In genomic region chr13:73996456-73996855, GRCm38 (mm10) we compare ENCODE assay signal across 51 mouse cellular contexts. TPM values are rescaled to one million over a fixed set of nuclear protein-coding genes. Genes with fewer than 3 reads are reported as not detected.
"Had no signal": no experiment of that assay in that cellular context is flagged by ENCODE, and none has a peak within 500 bp of the region (broad histone marks: within the 10 kb centered on the region; RNA-seq: fewer than 3 reads in every experiment).

No protein-coding gene starts in this region.

- DNase-seq: heart, postnatal 10 days; heart, postnatal 14 days; heart, postnatal 36 days; heart, postnatal 4 days; kidney, adult 11 months; kidney, adult 18-20 months; kidney, adult 2 months; kidney, adult 8-10 months; kidney, adult 9 months; kidney, postnatal 10 days; kidney, postnatal 14 days; kidney, postnatal 25 days; kidney, postnatal 36 days; kidney, postnatal 4 days; layer of hippocampus, adult 9-11 months; layer of hippocampus, postnatal 36 days had no signal

- H3K27me3 ChIP-seq: heart, embryonic 12.5 days; hindbrain, embryonic 12.5 days; hindbrain, embryonic 15.5 days; intestine, embryonic 15.5 days had no signal

- ATAC-seq: hindbrain, embryonic 16.5 days; hindbrain, postnatal 0 days; inflammation-experienced regulatory T-cells, adult 6 months; intestine, embryonic 15.5 days; intestine, embryonic 16.5 days; intestine, postnatal 0 days had no signal

- H3K9me3 ChIP-seq: heart, embryonic 10.5 days; heart, embryonic 12.5 days; heart, embryonic 13.5 days; heart, embryonic 15.5 days; hindbrain, embryonic 10.5 days; hindbrain, embryonic 12.5 days; hindbrain, embryonic 13.5 days; hindbrain, embryonic 15.5 days; intestine, embryonic 15.5 days; kidney, embryonic 15.5 days had no signal

- H3K9ac ChIP-seq: heart, embryonic 12.5 days; heart, embryonic 13.5 days; heart, embryonic 15.5 days; hindbrain, embryonic 12.5 days; hindbrain, embryonic 13.5 days; hindbrain, embryonic 15.5 days; intestine, embryonic 15.5 days; kidney, embryonic 15.5 days had no signal

- H3K4me1 ChIP-seq: heart, embryonic 12.5 days; heart, embryonic 13.5 days; heart, embryonic 15.5 days; hindbrain, embryonic 10.5 days; hindbrain, embryonic 12.5 days; hindbrain, embryonic 13.5 days; hindbrain, embryonic 15.5 days; intestine, embryonic 15.5 days; kidney, embryonic 15.5 days had no signal

- H3K27ac ChIP-seq: heart, embryonic 10.5 days; heart, embryonic 13.5 days; heart, embryonic 15.5 days; hindbrain, embryonic 10.5 days; hindbrain, embryonic 12.5 days; hindbrain, embryonic 13.5 days; hindbrain, embryonic 15.5 days; hindbrain, postnatal 0 days; intestine, embryonic 15.5 days; kidney, embryonic 15.5 days; kidney, postnatal 0 days; layer of hippocampus, adult 2 months; left cerebral cortex, adult 2 months had no signal

- H3K4me2 ChIP-seq: heart, embryonic 11.5 days; heart, embryonic 12.5 days; heart, embryonic 13.5 days; heart, embryonic 15.5 days; hindbrain, embryonic 12.5 days; hindbrain, embryonic 13.5 days; hindbrain, embryonic 15.5 days; intestine, embryonic 15.5 days; kidney, embryonic 15.5 days had no signal

- H3K4me3 ChIP-seq: heart, embryonic 10.5 days; heart, embryonic 12.5 days; heart, embryonic 13.5 days; heart, embryonic 15.5 days; hindbrain, embryonic 10.5 days; hindbrain, embryonic 12.5 days; hindbrain, embryonic 13.5 days; hindbrain, embryonic 15.5 days; intestine, embryonic 15.5 days; kidney, embryonic 15.5 days; layer of hippocampus, adult 2 months; left cerebral cortex, adult 2 months had no signal

- H3K36me3 ChIP-seq: heart, embryonic 10.5 days; heart, embryonic 12.5 days; heart, embryonic 13.5 days; heart, embryonic 15.5 days; hindbrain, embryonic 10.5 days; hindbrain, embryonic 12.5 days; hindbrain, embryonic 13.5 days; hindbrain, embryonic 15.5 days; intestine, embryonic 15.5 days; kidney, embryonic 15.5 days had no signal

RNA-seq across cellular contexts. Expression of gene Tppp, which starts 12.8 kb away (rescaled TPM):
- total RNA-seq: hematopoietic stem cell, adult 5-6 weeks had no signal

RNA-seq across cellular contexts. Expression of gene Zdhhc11, which starts 32.8 kb away (rescaled TPM):
- total RNA-seq: heart, postnatal 10 days; heart, postnatal 14 days; heart, postnatal 25 days; heart, postnatal 36 days; heart, postnatal 4 days; hematopoietic stem cell, adult 5-6 weeks; hindbrain, postnatal 0 days; layer of hippocampus, adult 2 months; layer of hippocampus, adult 8-10 months; layer of hippocampus, postnatal 10 days; layer of hippocampus, postnatal 14 days; layer of hippocampus, postnatal 25 days; layer of hippocampus, postnatal 36 days; left cerebral cortex, adult 18-20 months; left cerebral cortex, adult 2 months; left cerebral cortex, adult 8-10 months had no signal
- polyA plus RNA-seq: heart, embryonic 10.5 days; heart, embryonic 11.5 days; heart, embryonic 12.5 days; heart, embryonic 13.5 days; heart, embryonic 14.5 days; heart, embryonic 15.5 days; heart, embryonic 16.5 days; heart, postnatal 0 days; hindbrain, embryonic 10.5 days; hindbrain, embryonic 11.5 days; hindbrain, embryonic 12.5 days; hindbrain, embryonic 13.5 days; hindbrain, embryonic 15.5 days; hindbrain, embryonic 16.5 days; hindbrain, postnatal 0 days; inflammation-experienced regulatory T-cells, adult 6 months; intestine, embryonic 14.5 days; intestine, embryonic 15.5 days; intestine, embryonic 16.5 days; intestine, postnatal 0 days; kidney, adult 2 months; kidney, embryonic 14.5 days; kidney, embryonic 15.5 days; kidney, embryonic 16.5 days; kidney, postnatal 0 days; large intestine, adult 2 months had no signal
